Mouse (Mus musculus): Measurements from ENCODE around the gene Matk.

The Matk gene

GRCm38 (mm10) chr10:81304597-81305238 lies 52.0 kb downstream of the Matk start:
- DNase-seq, result peak; percentile 46 to 60

GRCm38 (mm10) chr10:81305663-81306062 lies 52.9 kb downstream of the Matk start:
- no peak for DNase-seq

GRCm38 (mm10) chr10:81306173-81306668 lies 53.5 kb downstream of the Matk start:
- DNase-seq, result no peak

GRCm38 (mm10) chr10:81306837-81307682 lies 54.3 kb downstream of the Matk start:
- DNase-seq, result no peak

GRCm38 (mm10) chr10:81309571-81309970 lies 56.8 kb downstream of the Matk start:
- DNase-seq, result no peak
